Mouse (Mus musculus) spleen, adult 10 weeks (tissue): Measurements from ENCODE around the gene Armh2. TPM values are rescaled to one million over a fixed set of nuclear protein-coding genes. Genes with fewer than 3 reads are reported as not detected.

Experiments used
- polyA plus RNA-seq: library from polyadenylated mRNA; stranded (reverse); fragments of 350-450 nt; fragmentation: Illumina TruSeq; extraction: RNeasy Lipid Tissue Mini Kit (QIAGEN cat#74804); gene quantifications from one replicate; pipeline ENCODE4 v1.2.3, GENCODE M21; 2015; ENCODE audit warnings: low replicate concordance; ENCODE audit not compliant: insufficient read depth

Armh2 gene
- polyA plus RNA-seq = 0.30 TPM

GRCm38 (mm10) chr13:24741028-24741427, at the start of gene Armh2:
Armh2 (plus strand) TSS chr13:24741232.

GRCm38 (mm10) chr13:24761403-24762227, 20.6 kb downstream of the Armh2 start, which contains the start of gene Gmnn:
Gmnn (minus strand) TSS chr13:24761923.

Other genes starting within 250 kb of the Armh2 start
- gene Ripor2, start 159.0 kb upstream of the Armh2 start, polyA plus RNA-seq = 149 TPM
- gene Gmnn, start 20.7 kb downstream of the Armh2 start, polyA plus RNA-seq = 38.0 TPM
- 290 TPM for gene BC005537, start 60.4 kb downstream of the Armh2 start, polyA plus RNA-seq
- 41.1 TPM for gene Acot13, start 90.3 kb downstream of the Armh2 start, polyA plus RNA-seq
- 65.7 TPM for gene Tdp2, start 90.4 kb downstream of the Armh2 start, polyA plus RNA-seq
- gene D130043K22Rik, start 103.9 kb downstream of the Armh2 start, polyA plus RNA-seq = not detected
- gene Aldh5a1, start 196.4 kb downstream of the Armh2 start, polyA plus RNA-seq = 1.3 TPM
- gene Gpld1, start 201.9 kb downstream of the Armh2 start, polyA plus RNA-seq = 0.23 TPM